Mouse (Mus musculus): ENCODE measurements around the gene Iqschfp. TPM values are rescaled to one million over a fixed set of nuclear protein-coding genes. Genes with fewer than 3 reads are reported as not detected.
A peak's percentile ranks its signal among the peaks of the same experiment; 100 is the strongest.
"Not testable (repeated sequence)": the region's sequence is repeated elsewhere in the genome, so short reads cannot be mapped to it uniquely, and the experiment has no call there.

Iqschfp gene
- polyA plus RNA-seq, 1 experiment from 2014 or later, result not detected

- no peak overlapping the region for H3K4me3 ChIP-seq
- no peaks in the 10 kb centered on the region for H3K9me3 ChIP-seq
- H3K27me3 ChIP-seq, result peaks cover 72% of the 10 kb centered on the region
- H3K9ac ChIP-seq, result no peak overlapping the region
- H3K27ac ChIP-seq, result no peak overlapping the region
- 19% methylated on average over 4 of the region's 4 CpGs for WGBS
- no peaks in the 10 kb centered on the region for H3K36me3 ChIP-seq
- H3K4me1 ChIP-seq, result peaks cover 8% of the 10 kb centered on the region; the same call in 1 of the 2 replicates
- 0 out of 2 replicates have a peak, but pooled peaks have one; percentile 32 for ATAC-seq (ENCODE audit: low FRiP score, low read depth)
- H3K4me2 ChIP-seq (replicated peaks), result no peak overlapping the region
These were observed 204.8 kb downstream of the Iqschfp start for GRCm38 (mm10) chr3:68096724-68097431.

- H3K27ac ChIP-seq; H3K4me1 ChIP-seq; H3K36me3 ChIP-seq; H3K4me2 ChIP-seq (replicated peaks); ATAC-seq (ENCODE audit: low FRiP score, low read depth); H3K9me3 ChIP-seq; H3K9ac ChIP-seq; H3K4me3 ChIP-seq: not testable (repeated sequence)
- H3K27me3 ChIP-seq, result peaks cover 68% of the 10 kb centered on the region
- 84% methylated on average over 6 of the region's 6 CpGs for WGBS
These were observed 207.5 kb downstream of the Iqschfp start for GRCm38 (mm10) chr3:68099561-68099960.

DNA sequence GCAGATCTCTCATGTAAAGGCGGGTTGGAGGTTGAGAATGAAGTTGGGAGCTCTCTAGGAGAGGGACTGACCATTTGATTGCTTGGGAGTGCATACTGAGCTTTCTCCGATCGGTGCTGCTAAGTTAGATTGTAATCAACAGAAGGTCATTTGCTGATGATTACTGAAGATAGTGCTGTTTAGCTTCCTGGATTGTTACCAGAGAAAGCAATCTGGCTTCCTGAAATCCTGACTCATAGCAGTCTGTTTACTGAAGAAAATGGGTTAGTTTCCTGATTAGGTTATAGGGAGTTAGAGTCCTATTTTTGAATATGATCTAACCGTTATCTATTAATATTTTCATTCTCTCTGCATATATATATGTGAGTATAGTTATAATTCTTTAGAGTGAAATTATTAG, 209.3 kb downstream of the Iqschfp start:
- ATAC-seq (ENCODE audit: low FRiP score, low read depth), result no peak
- H3K27me3 ChIP-seq, result peaks cover 67% of the 10 kb centered on the region
- no peak overlapping the region for H3K9ac ChIP-seq
- 63% methylated on average over 4 of the region's 4 CpGs for WGBS
- no peak overlapping the region for H3K4me2 ChIP-seq (replicated peaks)
- H3K36me3 ChIP-seq, result no peaks in the 10 kb centered on the region
- H3K27ac ChIP-seq, result no peak overlapping the region
- H3K9me3 ChIP-seq, result no peaks in the 10 kb centered on the region
- no peak overlapping the region for H3K4me3 ChIP-seq
- peaks cover 8% of the 10 kb centered on the region; the same call in 1 of the 2 replicates for H3K4me1 ChIP-seq

- no peaks in the 10 kb centered on the region for H3K36me3 ChIP-seq
- no peaks in the 10 kb centered on the region for H3K4me1 ChIP-seq
- 57% methylated on average over 2 of the region's 2 CpGs for WGBS
- no peak overlapping the region for H3K4me3 ChIP-seq
- H3K4me2 ChIP-seq (replicated peaks), result no peak overlapping the region
- no peaks in the 10 kb centered on the region for H3K9me3 ChIP-seq
- peaks cover 58% of the 10 kb centered on the region for H3K27me3 ChIP-seq
- no peak for ATAC-seq (ENCODE audit: low FRiP score, low read depth)
- H3K9ac ChIP-seq, result no peak overlapping the region
- H3K27ac ChIP-seq, result no peak overlapping the region
These were observed 213.2 kb downstream of the Iqschfp start for GRCm38 (mm10) chr3:68105081-68105685.

- Histone ChIP-seq H3K36me3 (no peaks in the 10 kb centered on the region), H3K4me1 (no peaks in the 10 kb centered on the region), H3K4me2 (replicated peaks) (no peak overlapping the region), H3K27ac (no peak overlapping the region), H3K27me3 (peaks cover 5% of the 10 kb centered on the region; the same call in 1 of the 2 replicates), H3K9ac (no peak overlapping the region), H3K4me3 (no peak overlapping the region), H3K9me3 (no peaks in the 10 kb centered on the region)
- no peak for ATAC-seq (ENCODE audit: low FRiP score, low read depth)
- 57% methylated on average over 5 of the region's 5 CpGs for WGBS
These were observed 229.3 kb downstream of the Iqschfp start for GRCm38 (mm10) chr3:68121338-68121737.

GRCm38 (mm10) chr3:68126284-68126856, 234.3 kb downstream of the Iqschfp start:
- Histone ChIP-seq H3K4me3 (no peak overlapping the region), H3K27me3 (peaks cover 17% of the 10 kb centered on the region; the same call in 1 of the 2 replicates), H3K4me2 (replicated peaks) (no peak overlapping the region), H3K4me1 (no peaks in the 10 kb centered on the region), H3K9ac (no peak overlapping the region), H3K9me3 (no peaks in the 10 kb centered on the region), H3K36me3 (no peaks in the 10 kb centered on the region), H3K27ac (no peak overlapping the region)
- 69% methylated on average over 6 of the region's 6 CpGs for WGBS
- no peak for ATAC-seq (ENCODE audit: low FRiP score, low read depth)

DNA sequence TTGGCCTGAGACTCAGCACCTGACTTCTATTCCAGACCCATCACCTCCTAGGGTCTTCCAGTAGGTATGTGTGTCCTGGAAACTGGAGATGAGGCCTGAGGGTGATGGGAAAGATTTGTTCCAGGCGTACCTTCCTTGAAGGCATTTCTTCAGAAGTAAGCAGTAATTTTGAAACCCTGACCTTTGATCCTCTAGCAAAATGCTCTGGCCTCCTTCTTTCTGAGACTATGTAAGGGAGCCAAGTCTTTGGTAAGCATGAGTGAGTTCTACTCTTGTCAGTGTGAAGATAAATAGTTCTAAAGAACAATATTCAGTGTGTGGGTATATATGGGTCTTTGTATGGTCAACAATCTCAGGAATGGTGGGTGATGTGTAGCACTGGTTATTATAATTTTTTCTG, 238.4 kb downstream of the Iqschfp start:
- Histone ChIP-seq H3K9me3 (no peaks in the 10 kb centered on the region), H3K27me3 (peaks cover 18% of the 10 kb centered on the region; the same call in 1 of the 2 replicates), H3K4me1 (no peaks in the 10 kb centered on the region), H3K4me3 (no peak overlapping the region), H3K27ac (no peak overlapping the region), H3K9ac (no peak overlapping the region), H3K4me2 (replicated peaks) (no peak overlapping the region), H3K36me3 (no peaks in the 10 kb centered on the region)
- 73% methylated on average over 1 of the region's 1 CpGs for WGBS
- no peak for ATAC-seq (ENCODE audit: low FRiP score, low read depth)

DNA sequence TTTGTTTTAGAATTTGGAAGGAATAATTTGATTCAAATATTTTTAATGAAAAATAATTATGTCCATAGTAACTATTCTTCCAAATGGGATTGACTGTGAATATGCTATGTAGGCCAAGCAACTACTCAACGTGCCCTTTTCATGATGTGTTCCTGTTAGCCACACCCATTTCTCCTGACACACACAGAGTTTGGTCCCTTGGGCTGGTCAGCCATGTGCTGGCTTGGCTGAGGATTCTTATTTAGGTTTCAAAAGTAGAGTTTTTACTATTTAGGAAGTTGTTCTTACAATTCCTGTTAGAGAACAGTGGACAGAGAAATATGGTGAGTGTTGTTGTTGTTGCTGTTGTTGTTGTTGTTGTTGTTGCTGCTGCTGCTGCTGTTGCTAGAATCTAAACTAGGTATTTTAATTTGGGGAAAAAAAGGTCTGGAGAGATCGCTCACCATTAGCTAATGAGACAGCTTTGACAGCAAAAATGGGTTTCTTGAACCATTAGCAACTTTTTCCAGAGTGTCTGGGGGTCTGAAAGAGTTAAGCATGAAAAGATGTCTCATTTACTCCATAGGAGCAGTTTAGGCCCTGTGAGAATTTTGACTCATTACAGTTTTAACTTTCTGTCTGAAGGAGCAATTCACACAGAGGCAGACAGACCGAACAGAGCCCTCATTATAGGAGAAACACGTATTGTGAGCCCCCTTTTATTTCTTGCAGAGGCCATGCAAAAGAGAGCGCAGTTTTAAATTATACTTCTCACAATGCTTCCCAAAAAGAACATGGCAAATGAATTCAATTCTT, 247.0 kb downstream of the Iqschfp start:
- no peaks in the 10 kb centered on the region for H3K36me3 ChIP-seq
- H3K4me1 ChIP-seq, result no peaks in the 10 kb centered on the region
- peaks cover 11% of the 10 kb centered on the region; the same call in 1 of the 2 replicates for H3K27me3 ChIP-seq
- no peak for ATAC-seq (ENCODE audit: low FRiP score, low read depth)
- no peak overlapping the region for H3K9ac ChIP-seq
- H3K27ac ChIP-seq, result no peak overlapping the region
- no peak overlapping the region for H3K4me2 ChIP-seq (replicated peaks)
- WGBS, result 48% methylated on average over 5 of the region's 5 CpGs
- H3K9me3 ChIP-seq, result no peaks in the 10 kb centered on the region
- H3K4me3 ChIP-seq, result no peak overlapping the region

DNA sequence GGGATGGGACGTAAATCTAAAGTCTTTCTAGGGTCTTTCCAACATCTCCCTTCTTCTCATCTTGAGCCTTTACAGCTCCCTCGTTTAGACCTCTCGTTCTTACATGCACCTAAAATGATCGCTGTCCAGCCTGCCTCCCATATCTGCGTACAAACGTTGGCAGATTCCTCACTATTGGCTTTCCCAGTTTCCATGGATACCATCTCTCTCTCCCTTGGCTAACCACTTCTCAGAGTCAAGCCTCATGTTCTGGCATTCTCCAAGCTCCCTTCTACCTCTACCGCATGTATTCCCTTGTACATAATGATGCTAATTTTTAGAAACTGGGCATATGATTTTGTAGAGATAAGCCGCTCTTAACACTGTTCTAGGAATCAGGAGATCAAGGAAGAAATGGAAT, 258.7 kb downstream of the Iqschfp start:
- H3K27ac ChIP-seq, result no peak overlapping the region
- 79% methylated on average over 8 of the region's 8 CpGs for WGBS
- no peak overlapping the region for H3K4me2 ChIP-seq (replicated peaks)
- no peaks in the 10 kb centered on the region for H3K36me3 ChIP-seq
- no peak for ATAC-seq (ENCODE audit: low FRiP score, low read depth)
- peaks cover 60% of the 10 kb centered on the region for H3K27me3 ChIP-seq
- no peaks in the 10 kb centered on the region for H3K4me1 ChIP-seq
- H3K9ac ChIP-seq, result no peak overlapping the region
- H3K9me3 ChIP-seq, result no peaks in the 10 kb centered on the region
- no peak overlapping the region for H3K4me3 ChIP-seq

GRCm38 (mm10) chr3:68160175-68160574, 268.1 kb downstream of the Iqschfp start:
- ATAC-seq (ENCODE audit: low FRiP score, low read depth), result peak; percentile 76
- H3K27ac ChIP-seq, result no peak overlapping the region
- no peak overlapping the region for H3K4me2 ChIP-seq (replicated peaks)
- peaks cover 58% of the 10 kb centered on the region for H3K27me3 ChIP-seq
- H3K9me3 ChIP-seq, result no peaks in the 10 kb centered on the region
- no peaks in the 10 kb centered on the region for H3K36me3 ChIP-seq
- 0 out of 2 replicates have a peak, but pooled peaks cover 9% of the 10 kb centered on the region for H3K4me1 ChIP-seq
- no peak overlapping the region for H3K4me3 ChIP-seq
- H3K9ac ChIP-seq, result no peak overlapping the region
- WGBS, result 8% methylated on average over 1 of the region's 1 CpGs

- 71% methylated on average over 3 of the region's 3 CpGs for WGBS
These were observed 268.7 kb downstream of the Iqschfp start for GRCm38 (mm10) chr3:68160760-68161159.

GRCm38 (mm10) chr3:68178248-68178647, 286.2 kb downstream of the Iqschfp start:
- no peak overlapping the region for H3K9ac ChIP-seq
- H3K36me3 ChIP-seq, result no peaks in the 10 kb centered on the region
- ATAC-seq (ENCODE audit: low FRiP score, low read depth), result no peak
- H3K27ac ChIP-seq, result no peak overlapping the region
- 30% methylated on average over 1 of the region's 1 CpGs for WGBS
- no peaks in the 10 kb centered on the region for H3K4me1 ChIP-seq
- H3K4me3 ChIP-seq, result no peak overlapping the region
- no peak overlapping the region for H3K4me2 ChIP-seq (replicated peaks)
- H3K27me3 ChIP-seq, result peaks cover 25% of the 10 kb centered on the region
- H3K9me3 ChIP-seq, result no peaks in the 10 kb centered on the region

More at GRCm38 (mm10) chr3:68160760-68161159, 268.7 kb downstream of the Iqschfp start:
- Histone ChIP-seq H3K27ac (no peak overlapping the region), H3K9me3 (no peaks in the 10 kb centered on the region), H3K36me3 (no peaks in the 10 kb centered on the region), H3K4me3 (no peak overlapping the region), H3K27me3 (peaks cover 56% of the 10 kb centered on the region), H3K9ac (no peak overlapping the region), H3K4me1 (0 out of 2 replicates have a peak, but pooled peaks cover 9% of the 10 kb centered on the region), H3K4me2 (replicated peaks) (no peak overlapping the region)
- no peak for ATAC-seq (ENCODE audit: low FRiP score, low read depth)
